Mouse (Mus musculus): Measurements from ENCODE around the gene Abl1. TPM values are rescaled to one million over a fixed set of nuclear protein-coding genes. Genes with fewer than 3 reads are reported as not detected.
"Not testable (repeated sequence)": the region's sequence is repeated elsewhere in the genome, so short reads cannot be mapped to it uniquely, and the experiment has no call there.

Abl1 gene
- polyA plus RNA-seq, 1 experiment from 2014 or later: 20.9 TPM

GRCm38 (mm10) chr2:31681051-31681707 is 7.0 kb upstream of the Abl1 start:
- not testable (repeated sequence) for H3K4me3 ChIP-seq (replicated peaks; ENCODE audit: low read length); ATAC-seq (ENCODE audit: low FRiP score); H3K4me2 ChIP-seq (replicated peaks); H3K9me3 ChIP-seq (ENCODE audit: control insufficient read depth, low read length); H3K27ac ChIP-seq; H3K27me3 ChIP-seq (ENCODE audit: control insufficient read depth, insufficient read depth, low read length); DNase-seq (ENCODE audit: low spot score); H3K9ac ChIP-seq; H3K4me1 ChIP-seq (replicated peaks; ENCODE audit: control insufficient read depth, insufficient read depth, low read length)
- peaks cover 48% of the 10 kb centered on the region for H3K36me3 ChIP-seq (replicated peaks; ENCODE audit: control insufficient read depth, insufficient read depth)
- WGBS: 92% methylated on average over 15 of the region's 15 CpGs

- H3K4me2 ChIP-seq (replicated peaks): no peak overlapping the region
- DNase-seq (ENCODE audit: low spot score) (no peak), ATAC-seq (ENCODE audit: low FRiP score) (no peak)
- no peaks in the 10 kb centered on the region for H3K9me3 ChIP-seq (ENCODE audit: control insufficient read depth, low read length)
- no peaks in the 10 kb centered on the region for H3K4me1 ChIP-seq (replicated peaks; ENCODE audit: control insufficient read depth, insufficient read depth, low read length)
- WGBS: 92% methylated on average over 6 of the region's 6 CpGs
- no peak overlapping the region for H3K9ac ChIP-seq
- H3K36me3 ChIP-seq (replicated peaks; ENCODE audit: control insufficient read depth, insufficient read depth): peaks cover 42% of the 10 kb centered on the region
- H3K27me3 ChIP-seq (ENCODE audit: control insufficient read depth, insufficient read depth, low read length): no peaks in the 10 kb centered on the region
- no peak overlapping the region for H3K4me3 ChIP-seq (replicated peaks; ENCODE audit: low read length)
- no peak overlapping the region for H3K27ac ChIP-seq
These were observed 6.4 kb upstream of the Abl1 start for GRCm38 (mm10) chr2:31681731-31682235.

- Histone ChIP-seq H3K4me1 (replicated peaks; ENCODE audit: control insufficient read depth, insufficient read depth, low read length) (no peaks in the 10 kb centered on the region), H3K9ac (no peak overlapping the region), H3K4me2 (replicated peaks) (no peak overlapping the region), H3K27ac (no peak overlapping the region), H3K36me3 (replicated peaks; ENCODE audit: control insufficient read depth, insufficient read depth) (peaks cover 28% of the 10 kb centered on the region), H3K27me3 (ENCODE audit: control insufficient read depth, insufficient read depth, low read length) (no peaks in the 10 kb centered on the region), H3K9me3 (ENCODE audit: control insufficient read depth, low read length) (no peaks in the 10 kb centered on the region), H3K4me3 (replicated peaks; ENCODE audit: low read length) (no peak overlapping the region)
- WGBS: 28% methylated on average over 2 of the region's 2 CpGs
- DNase-seq (ENCODE audit: low spot score): peak; percentile 85
- no peak for ATAC-seq (ENCODE audit: low FRiP score)
These were observed 4.5 kb upstream of the Abl1 start for GRCm38 (mm10) chr2:31683666-31684065.

GRCm38 (mm10) chr2:31689045-31689444 is 869 bp downstream of the Abl1 start:
- Histone ChIP-seq H3K36me3 (replicated peaks; ENCODE audit: control insufficient read depth, insufficient read depth) (no peaks in the 10 kb centered on the region), H3K9me3 (ENCODE audit: control insufficient read depth, low read length) (no peaks in the 10 kb centered on the region), H3K9ac (peak overlapping the region; percentile 84), H3K27ac (peak overlapping the region; percentile 92; the same call in 1 of the 2 replicates), H3K4me1 (replicated peaks; ENCODE audit: control insufficient read depth, insufficient read depth, low read length) (peaks cover 35% of the 10 kb centered on the region), H3K27me3 (ENCODE audit: control insufficient read depth, insufficient read depth, low read length) (no peaks in the 10 kb centered on the region), H3K4me2 (replicated peaks) (peak overlapping the region; percentile 96), H3K4me3 (replicated peaks; ENCODE audit: low read length) (peak overlapping the region; percentile 69)
- DNase-seq (ENCODE audit: low spot score) (no peak), ATAC-seq (ENCODE audit: low FRiP score) (no peak)
- under 1% methylated on average over 12 of the region's 12 CpGs for WGBS

- Histone ChIP-seq H3K4me2 (replicated peaks) (peak overlapping the region; percentile 96), H3K36me3 (replicated peaks; ENCODE audit: control insufficient read depth, insufficient read depth) (no peaks in the 10 kb centered on the region), H3K27ac (no peak overlapping the region), H3K9ac (no peak overlapping the region), H3K9me3 (ENCODE audit: control insufficient read depth, low read length) (no peaks in the 10 kb centered on the region), H3K4me1 (replicated peaks; ENCODE audit: control insufficient read depth, insufficient read depth, low read length) (peaks cover 35% of the 10 kb centered on the region), H3K4me3 (replicated peaks; ENCODE audit: low read length) (peak overlapping the region; percentile 69), H3K27me3 (ENCODE audit: control insufficient read depth, insufficient read depth, low read length) (no peaks in the 10 kb centered on the region)
- ATAC-seq (ENCODE audit: low FRiP score) (no peak), DNase-seq (ENCODE audit: low spot score) (no peak)
- WGBS: 70% methylated on average over 3 of the region's 3 CpGs
These were observed 1.9 kb downstream of the Abl1 start for GRCm38 (mm10) chr2:31690063-31690462.

- Histone ChIP-seq H3K36me3 (replicated peaks; ENCODE audit: control insufficient read depth, insufficient read depth) (peaks cover 16% of the 10 kb centered on the region; the same call in 1 of the 2 replicates), H3K27ac (no peak overlapping the region), H3K9ac (no peak overlapping the region), H3K4me3 (replicated peaks; ENCODE audit: low read length) (no peak overlapping the region), H3K9me3 (ENCODE audit: control insufficient read depth, low read length) (no peaks in the 10 kb centered on the region), H3K4me1 (replicated peaks; ENCODE audit: control insufficient read depth, insufficient read depth, low read length) (no peaks in the 10 kb centered on the region), H3K4me2 (replicated peaks) (no peak overlapping the region), H3K27me3 (ENCODE audit: control insufficient read depth, insufficient read depth, low read length) (no peaks in the 10 kb centered on the region)
- DNase-seq (ENCODE audit: low spot score) (no peak), ATAC-seq (ENCODE audit: low FRiP score) (no peak)
These were observed 10.0 kb downstream of the Abl1 start for GRCm38 (mm10) chr2:31698209-31698608.

GRCm38 (mm10) chr2:31700545-31701446 is 12.6 kb downstream of the Abl1 start:
- 51% methylated on average over 7 of the region's 7 CpGs for WGBS
- Histone ChIP-seq H3K27me3 (ENCODE audit: control insufficient read depth, insufficient read depth, low read length) (no peaks in the 10 kb centered on the region), H3K9ac (no peak overlapping the region), H3K4me3 (replicated peaks; ENCODE audit: low read length) (no peak overlapping the region), H3K36me3 (replicated peaks; ENCODE audit: control insufficient read depth, insufficient read depth) (peaks cover 13% of the 10 kb centered on the region; the same call in 1 of the 2 replicates), H3K27ac (no peak overlapping the region), H3K9me3 (ENCODE audit: control insufficient read depth, low read length) (no peaks in the 10 kb centered on the region), H3K4me2 (replicated peaks) (no peak overlapping the region), H3K4me1 (replicated peaks; ENCODE audit: control insufficient read depth, insufficient read depth, low read length) (no peaks in the 10 kb centered on the region)
- ATAC-seq (ENCODE audit: low FRiP score) (no peak), DNase-seq (ENCODE audit: low spot score) (no peak)

- H3K27me3 ChIP-seq (ENCODE audit: control insufficient read depth, insufficient read depth, low read length): no peaks in the 10 kb centered on the region
- H3K9me3 ChIP-seq (ENCODE audit: control insufficient read depth, low read length): no peaks in the 10 kb centered on the region
- no peak for DNase-seq (ENCODE audit: low spot score)
- H3K9ac ChIP-seq: no peak overlapping the region
- 0 out of 2 replicates have a peak, but pooled peaks cover 3% of the 10 kb centered on the region for H3K36me3 ChIP-seq (replicated peaks; ENCODE audit: control insufficient read depth, insufficient read depth)
- H3K4me2 ChIP-seq (replicated peaks): no peak overlapping the region
- H3K4me3 ChIP-seq (replicated peaks; ENCODE audit: low read length): no peak overlapping the region
- no peak overlapping the region for H3K27ac ChIP-seq
- no peak for ATAC-seq (ENCODE audit: low FRiP score)
- H3K4me1 ChIP-seq (replicated peaks; ENCODE audit: control insufficient read depth, insufficient read depth, low read length): no peaks in the 10 kb centered on the region
These were observed 15.1 kb downstream of the Abl1 start for GRCm38 (mm10) chr2:31703226-31703625.

GRCm38 (mm10) chr2:31705914-31706313 is 17.7 kb downstream of the Abl1 start:
- ATAC-seq (ENCODE audit: low FRiP score) (no peak), DNase-seq (ENCODE audit: low spot score) (no peak)
- Histone ChIP-seq H3K9me3 (ENCODE audit: control insufficient read depth, low read length) (no peaks in the 10 kb centered on the region), H3K4me3 (replicated peaks; ENCODE audit: low read length) (no peak overlapping the region), H3K4me2 (replicated peaks) (no peak overlapping the region), H3K9ac (no peak overlapping the region), H3K27ac (no peak overlapping the region), H3K4me1 (replicated peaks; ENCODE audit: control insufficient read depth, insufficient read depth, low read length) (no peaks in the 10 kb centered on the region), H3K27me3 (ENCODE audit: control insufficient read depth, insufficient read depth, low read length) (no peaks in the 10 kb centered on the region), H3K36me3 (replicated peaks; ENCODE audit: control insufficient read depth, insufficient read depth) (no peaks in the 10 kb centered on the region)

All from hindbrain, embryonic 14.5 days (tissue).